Mouse (Mus musculus) stomach, postnatal 0 days (tissue): ENCODE measurements around the gene Plekhh1.

Experiments
- CTCF ChIP-seq: IDR thresholded peaks from 2 replicates; pipeline ENCODE4 v1.5.1; 2016; ENCODE audit warnings: antibody characterized with exemption, low read depth, mild to moderate bottlenecking, moderate library complexity
- EP300 ChIP-seq: optimal IDR thresholded peaks from 2 replicates; pipeline ENCODE3; 2016; ENCODE audit warnings: antibody characterized with exemption

GRCm38 (mm10) chr12:79022882-79023281 is 6.1 kb upstream of the Plekhh1 start:
- TF ChIP-seq CTCF (peak; percentile 87), EP300 (no peak)
